Mouse (Mus musculus): ENCODE measurements around the gene Hoxc13.

GRCm38 (mm10) chr15:102972254-102972653 is 51.4 kb downstream of the Hoxc13 start:
- TF ChIP-seq E2F4 (IDR thresholded peaks at IDR 0.05; ENCODE audit: insufficient read depth) (no peak), POLR2A (IDR thresholded peaks at IDR 0.05; ENCODE audit: insufficient read length, low read depth) (no peak), MYOG (IDR thresholded peaks at IDR 0.05; ENCODE audit: control insufficient read depth in 1 of 3, insufficient read depth in 1 of 3, insufficient read length in 2 of 3, low read depth in 2 of 3) (no peak), MAX (IDR thresholded peaks at IDR 0.05; ENCODE audit: low read depth) (no peak), TCF12 (IDR thresholded peaks at IDR 0.05; ENCODE audit: insufficient read depth, poor library complexity, severe bottlenecking) (no peak), SRF (IDR thresholded peaks at IDR 0.05; ENCODE audit: control insufficient read depth, insufficient read length, low read depth) (no peak)
